Mouse (Mus musculus) liver, postnatal 0 days (tissue): Measurements from ENCODE around the gene Casq1. TPM values are rescaled to one million over a fixed set of nuclear protein-coding genes. Genes with fewer than 3 reads are reported as not detected.

Experiments used
- ATAC-seq: fragments of 200-750 bp; cut with Nextera tagmentation; 2 replicates; pipeline ENCODE4 v1.8.0; 2017; ENCODE audit warnings: mild to moderate bottlenecking, moderate library complexity
- DNase-seq: peaks from one replicate; pipeline ENCODE4 v3.0.0-alpha.2; 2016
- H3K27ac ChIP-seq: fragments of 300-500 bp; sonication (generic); 2 replicates; pipeline ENCODE4 v1.5.1; 2014; ENCODE audit warnings: antibody characterized with exemption, moderate library complexity, mild to moderate bottlenecking, low read depth
- H3K27me3 ChIP-seq: fragments of 300-500 bp; sonication (generic); 2 replicates; pipeline ENCODE4 v1.6.1; 2014; ENCODE audit warnings: low read length, control low read depth, mixed read lengths; ENCODE audit not compliant: insufficient read depth
- H3K36me3 ChIP-seq: fragments of 300-500 bp; sonication (generic); replicated peaks from 2 replicates; pipeline ENCODE4 v1.6.1; 2014; ENCODE audit warnings: mild to moderate bottlenecking, control low read depth, low read length, moderate library complexity, mixed read lengths; ENCODE audit not compliant: insufficient read depth
- H3K4me1 ChIP-seq: fragments of 300-500 bp; sonication (generic); 2 replicates; pipeline ENCODE4 v1.6.1; 2014; ENCODE audit warnings: antibody characterized with exemption, mild to moderate bottlenecking, control low read depth; ENCODE audit not compliant: insufficient read depth
- H3K4me2 ChIP-seq: fragments of 300-500 bp; sonication (generic); 2 replicates; pipeline ENCODE4 v1.6.1; 2014; ENCODE audit warnings: low read depth, mild to moderate bottlenecking, low read length, moderate library complexity, mixed read lengths
- H3K4me3 ChIP-seq: fragments of 300-500 bp; sonication (generic); 2 replicates; pipeline ENCODE4 v1.5.1; 2014; ENCODE audit warnings: low read depth, low read length
- H3K9ac ChIP-seq: fragments of 300-500 bp; sonication (generic); replicated peaks from 2 replicates; pipeline ENCODE4 v1.6.1; 2014; ENCODE audit warnings: mild to moderate bottlenecking, moderate library complexity
- H3K9me3 ChIP-seq: fragments of 300-500 bp; sonication (generic); 2 replicates; pipeline ENCODE4 v1.6.1; 2016; ENCODE audit warnings: mild to moderate bottlenecking, control low read depth, low read length, mixed read lengths
- CTCF ChIP-seq: sonication (generic); IDR thresholded peaks from 2 replicates; pipeline ENCODE4 v1.5.1; 2016; ENCODE audit warnings: antibody characterized with exemption, low read depth
- EP300 ChIP-seq: IDR thresholded peaks from 2 replicates; pipeline ENCODE4 v1.6.1; 2016; ENCODE audit warnings: antibody characterized with exemption, low read depth, mild to moderate bottlenecking
- WGBS: fragments of 180-500 bp; shearing (Covaris S2); extraction: QIAGEN DNeasy Blood & Tissue Kit; methylation state at CpG from one replicate; pipeline ENCODE4 v1.1.7; 2014; ENCODE audit not compliant: insufficient replicate concordance; 5-methylcytosine and 5-hydroxymethylcytosine counted together
- polyA plus RNA-seq: library from polyadenylated mRNA; unstranded; fragments of >200 nt; fragmentation: Nextera tagmentation; extraction: Ambion mirVana; gene quantifications from 2 replicates; pipeline ENCODE4 v1.2.1, GENCODE M21; 2015

The Casq1 gene
- polyA plus RNA-seq, 1 experiment from 2014 or later, result 0.61 TPM

- H3K36me3 ChIP-seq, result peaks cover 16% of the 10 kb centered on the region
- DNase-seq (no peak), ATAC-seq (peak; percentile 71)
- H3K4me2 ChIP-seq, result no peak overlapping the region
- H3K9ac ChIP-seq, result no peak overlapping the region
- no peak overlapping the region for H3K27ac ChIP-seq
- H3K4me1 ChIP-seq, result peaks cover 6% of the 10 kb centered on the region
- TF ChIP-seq EP300 (no peak), CTCF (no peak)
- H3K27me3 ChIP-seq, result no peaks in the 10 kb centered on the region
- no peak overlapping the region for H3K4me3 ChIP-seq
- H3K9me3 ChIP-seq, result no peaks in the 10 kb centered on the region
Measured at GRCm38 (mm10) chr1:172160508-172160907, 59.2 kb downstream of the Casq1 start.

GRCm38 (mm10) chr1:172159970-172160369, 59.7 kb downstream of the Casq1 start:
- Histone ChIP-seq H3K27ac (no peak overlapping the region), H3K9ac (no peak overlapping the region), H3K4me1 (peaks cover 6% of the 10 kb centered on the region), H3K27me3 (no peaks in the 10 kb centered on the region), H3K4me2 (no peak overlapping the region), H3K4me3 (no peak overlapping the region), H3K36me3 (peaks cover 16% of the 10 kb centered on the region), H3K9me3 (no peaks in the 10 kb centered on the region)
- TF ChIP-seq CTCF, result no peak
- no peak for TF ChIP-seq EP300
- no peak for ATAC-seq
- DNase-seq, result no peak
- 68% methylated on average over 4 of the region's 4 CpGs for WGBS

Other genes starting within 250 kb of the Casq1 start
- gene Vangl2, start 191.4 kb downstream of the Casq1 start, polyA plus RNA-seq, result 0.71 and 0.78 TPM in 2 replicates
- gene Nhlh1, start 162.3 kb downstream of the Casq1 start, polyA plus RNA-seq, result not detected in 2 replicates
- 50.2 and 55.4 TPM in 2 replicates for gene Copa, start 137.3 kb downstream of the Casq1 start, polyA plus RNA-seq
- gene Ncstn, start 137.1 kb downstream of the Casq1 start, polyA plus RNA-seq, result 36.7 and 41.8 TPM in 2 replicates
- gene Pex19, start 93.1 kb downstream of the Casq1 start, polyA plus RNA-seq, result 85.9 and 91.7 TPM in 2 replicates
- gene Dcaf8, start 71.8 kb downstream of the Casq1 start, polyA plus RNA-seq, result 43.0 and 48.3 TPM in 2 replicates
- 14.1 and 14.5 TPM in 2 replicates for gene Pea15a, start 13.1 kb downstream of the Casq1 start, polyA plus RNA-seq
- 0.04 and 0.08 TPM in 2 replicates for gene Atp1a4, start 38.5 kb upstream of the Casq1 start, polyA plus RNA-seq
- 12.8 and 13.1 TPM in 2 replicates for gene Igsf8, start 41.8 kb upstream of the Casq1 start, polyA plus RNA-seq
- gene Atp1a2, start 78.2 kb upstream of the Casq1 start, polyA plus RNA-seq, result 0.29 and 1.4 TPM in 2 replicates
- gene Kcnj9, start 109.5 kb upstream of the Casq1 start, polyA plus RNA-seq, result 0.07 TPM in 2 replicates
- gene Kcnj10, start 121.3 kb upstream of the Casq1 start, polyA plus RNA-seq, result 0.17 and 0.19 TPM in 2 replicates
- gene Pigm, start 156.7 kb upstream of the Casq1 start, polyA plus RNA-seq, result 1.8 TPM in 2 replicates